Mouse (Mus musculus) kidney, embryonic 14.5 days (tissue): ENCODE measurements around the gene Lgr4. TPM values are rescaled to one million over a fixed set of nuclear protein-coding genes. Genes with fewer than 3 reads are reported as not detected.

Experiments
- ATAC-seq: fragments of 200-750 bp; cut with Nextera tagmentation; 2 replicates; pipeline ENCODE4 v1.8.0; 2017; ENCODE audit warnings: moderate number of reproducible peaks, mild to moderate bottlenecking, moderate TSS enrichment, moderate library complexity; ENCODE audit not compliant: low FRiP score, low TSS enrichment
- H3K27ac ChIP-seq: fragments of 300-500 bp; sonication (generic); 2 replicates; pipeline ENCODE4 v1.5.1; 2014; ENCODE audit warnings: low read depth, mild to moderate bottlenecking, low read length, moderate library complexity, mixed read lengths
- H3K27me3 ChIP-seq: fragments of 300-500 bp; sonication (generic); 2 replicates; pipeline ENCODE4 v1.6.1; 2014; ENCODE audit warnings: mild to moderate bottlenecking, low read length; ENCODE audit not compliant: control insufficient read depth, insufficient read depth
- H3K36me3 ChIP-seq: fragments of 300-500 bp; sonication (generic); 2 replicates; pipeline ENCODE4 v1.6.1; 2014; ENCODE audit warnings: low read length, mixed read lengths; ENCODE audit not compliant: control insufficient read depth, insufficient read depth
- H3K4me1 ChIP-seq: fragments of 300-500 bp; sonication (generic); 2 replicates; pipeline ENCODE4 v1.6.1; 2014; ENCODE audit warnings: low read length, mixed read lengths; ENCODE audit not compliant: control insufficient read depth, insufficient read depth
- H3K4me2 ChIP-seq: fragments of 300-500 bp; sonication (generic); replicated peaks from 2 replicates; pipeline ENCODE4 v1.6.1; 2014; ENCODE audit warnings: low read depth, mild to moderate bottlenecking, low read length
- H3K4me3 ChIP-seq: fragments of 300-500 bp; sonication (generic); 2 replicates; pipeline ENCODE4 v1.5.1; 2014; ENCODE audit warnings: mild to moderate bottlenecking, low read length
- H3K9ac ChIP-seq: fragments of 300-500 bp; sonication (generic); 2 replicates; pipeline ENCODE4 v1.6.1; 2014; ENCODE audit warnings: low read depth, mild to moderate bottlenecking, low read length, moderate library complexity
- H3K9me3 ChIP-seq: fragments of 300-500 bp; sonication (generic); 2 replicates; pipeline ENCODE4 v1.6.1; 2016; ENCODE audit warnings: low read length; ENCODE audit not compliant: control insufficient read depth
- WGBS: fragments of 180-500 bp; shearing (Covaris S2); extraction: QIAGEN DNeasy Blood & Tissue Kit; methylation state at CpG from one replicate; pipeline ENCODE4 v1.1.7; 2014; 5-methylcytosine and 5-hydroxymethylcytosine counted together
- polyA plus RNA-seq: library from polyadenylated mRNA; unstranded; fragments of >200 nt; fragmentation: Nextera tagmentation; extraction: Ambion mirVana; gene quantifications from 2 replicates; pipeline ENCODE4 v1.2.1, GENCODE M21; 2014

The Lgr4 gene
- polyA plus RNA-seq, 1 experiment from 2014 or later, result 41.7 TPM

DNA sequence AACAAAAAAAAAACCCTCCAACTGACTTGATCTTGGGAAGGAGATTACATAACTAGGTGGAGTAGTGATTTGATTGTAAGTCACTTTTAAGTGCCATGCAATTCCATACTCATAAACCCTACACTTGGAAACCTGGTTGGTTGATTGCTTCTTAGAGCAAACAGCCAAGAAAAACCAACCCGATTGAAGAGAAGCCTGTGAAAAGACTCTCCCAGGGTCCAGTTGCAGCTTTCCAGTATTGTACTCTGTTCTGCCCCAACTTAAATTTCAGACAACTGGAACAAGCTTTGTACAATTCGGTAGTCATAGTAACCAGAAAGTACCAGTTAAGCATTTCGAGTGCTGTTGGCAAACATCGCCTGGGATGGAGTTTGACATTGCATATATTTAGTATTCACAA is 26.0 kb upstream of the Lgr4 start:
- Histone ChIP-seq H3K27ac (peak overlapping the region; percentile 83; the same call in 1 of the 2 replicates), H3K36me3 (peaks cover 22% of the 10 kb centered on the region), H3K27me3 (no peaks in the 10 kb centered on the region), H3K4me1 (peaks cover 11% of the 10 kb centered on the region), H3K9ac (peak overlapping the region; percentile 83), H3K4me3 (peak overlapping the region; percentile 87), H3K4me2 (peak overlapping the region; percentile 47), H3K9me3 (peaks cover 3% of the 10 kb centered on the region; the same call in 1 of the 2 replicates)
- 33% methylated on average over 4 of the region's 4 CpGs for WGBS
- ATAC-seq, result no peak

DNA sequence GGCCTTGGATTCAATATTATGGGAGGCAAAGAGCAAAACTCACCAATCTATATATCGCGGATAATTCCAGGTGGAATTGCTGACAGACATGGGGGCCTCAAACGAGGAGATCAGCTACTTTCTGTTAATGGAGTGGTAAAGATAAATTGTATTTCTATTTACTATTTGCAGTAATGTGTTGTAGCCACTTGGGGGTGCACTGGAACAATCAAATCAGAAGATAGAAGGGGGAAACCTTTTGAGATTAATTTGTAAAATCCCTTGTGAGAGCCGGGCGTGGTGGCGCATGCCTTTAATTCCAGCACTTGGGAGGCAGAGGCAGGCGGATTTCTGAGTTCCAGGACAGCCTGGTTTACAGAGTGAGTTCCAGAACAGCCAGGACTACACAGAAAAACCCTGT is 21.1 kb upstream of the Lgr4 start:
- H3K4me1 ChIP-seq, result peaks cover 11% of the 10 kb centered on the region
- ATAC-seq, result no peak
- H3K9me3 ChIP-seq, result no peaks in the 10 kb centered on the region
- H3K9ac ChIP-seq, result no peak overlapping the region
- no peaks in the 10 kb centered on the region for H3K27me3 ChIP-seq
- 90% methylated on average over 7 of the region's 7 CpGs for WGBS
- no peak overlapping the region for H3K4me2 ChIP-seq
- H3K27ac ChIP-seq, result no peak overlapping the region
- no peak overlapping the region for H3K4me3 ChIP-seq
- H3K36me3 ChIP-seq, result peaks cover 64% of the 10 kb centered on the region

DNA sequence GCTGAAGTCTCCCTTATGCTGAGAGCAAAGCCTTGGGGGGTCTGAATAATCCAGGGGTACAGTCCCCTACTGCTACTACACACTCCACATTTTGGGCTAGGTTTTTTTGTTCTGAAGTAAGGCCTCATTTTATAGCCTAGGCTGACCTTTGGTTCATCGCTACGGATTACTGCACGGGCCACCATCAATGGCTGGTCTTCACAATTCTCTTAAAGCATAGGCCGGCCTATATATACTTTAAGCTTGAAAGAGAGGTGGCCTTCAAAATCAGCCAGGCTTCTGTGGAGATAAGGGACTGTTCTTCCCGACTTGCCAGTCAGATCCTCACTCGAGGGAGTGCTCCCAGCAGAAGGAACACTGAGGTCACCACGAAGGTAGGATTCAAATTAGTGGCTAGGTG is 14.6 kb upstream of the Lgr4 start:
- Histone ChIP-seq H3K27me3 (no peaks in the 10 kb centered on the region), H3K4me1 (no peaks in the 10 kb centered on the region), H3K36me3 (peaks cover 33% of the 10 kb centered on the region), H3K9ac (no peak overlapping the region), H3K9me3 (no peaks in the 10 kb centered on the region), H3K4me2 (no peak overlapping the region), H3K4me3 (no peak overlapping the region), H3K27ac (no peak overlapping the region)
- no peak for ATAC-seq
- whole genome bisulfite sequencing, result 74% methylated on average over 7 of the region's 7 CpGs

DNA sequence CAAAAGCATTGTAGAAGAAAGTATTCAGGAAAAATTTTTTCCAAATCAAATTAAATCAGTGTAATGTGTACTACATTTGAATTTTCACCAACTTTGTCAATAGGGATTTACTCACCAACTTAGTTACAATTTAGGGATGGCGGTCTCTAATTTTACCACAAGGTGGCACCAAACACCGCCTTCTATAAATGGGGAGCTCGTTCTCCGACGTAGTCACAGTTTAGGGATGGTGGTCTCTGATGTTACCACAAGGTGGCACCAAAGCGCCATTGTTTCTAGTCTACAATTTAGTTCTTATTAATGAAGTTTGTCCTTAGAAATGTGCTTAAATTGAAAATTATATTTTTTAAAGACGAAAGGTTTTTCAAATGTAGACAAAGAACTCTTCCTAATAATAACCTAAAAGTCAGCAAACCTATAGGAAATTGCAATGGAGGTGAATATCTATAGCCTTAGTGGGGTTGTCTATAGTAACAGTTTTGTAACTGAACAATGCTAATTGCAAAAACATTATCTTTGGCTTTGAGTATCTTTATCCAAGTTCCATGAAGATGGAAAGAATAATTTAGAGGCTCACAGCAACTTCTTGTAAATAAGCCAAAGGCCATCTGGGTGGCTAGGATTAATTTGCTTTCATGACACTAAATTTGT is 13.2 kb upstream of the Lgr4 start:
- Histone ChIP-seq H3K36me3 (peaks cover 20% of the 10 kb centered on the region), H3K9ac (no peak overlapping the region), H3K4me3 (no peak overlapping the region), H3K4me2 (no peak overlapping the region), H3K27me3 (no peaks in the 10 kb centered on the region), H3K4me1 (no peaks in the 10 kb centered on the region), H3K9me3 (no peaks in the 10 kb centered on the region), H3K27ac (no peak overlapping the region)
- peak; percentile 77 for ATAC-seq
- 0% methylated on average over 7 of the region's 7 CpGs for WGBS

DNA sequence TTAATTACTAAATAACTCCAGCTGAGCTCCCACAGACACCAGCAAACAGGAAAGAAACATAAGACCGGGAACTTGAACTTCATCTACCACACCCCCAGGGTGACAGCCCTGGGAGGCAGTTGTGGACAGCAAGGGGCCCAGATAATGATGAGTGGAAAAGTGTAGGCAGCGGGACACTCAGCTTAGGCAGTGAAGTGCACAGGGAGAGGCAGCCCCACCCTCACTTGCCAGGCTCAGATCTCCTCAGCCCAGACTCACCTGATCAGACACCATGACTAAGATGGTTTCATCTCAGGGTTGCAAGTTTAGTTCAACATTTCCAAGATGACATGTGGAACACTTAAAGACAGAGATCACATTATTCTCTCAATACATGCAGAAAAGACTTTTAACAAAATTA is 8.3 kb upstream of the Lgr4 start:
- H3K9me3 ChIP-seq, result 0 out of 2 replicates have a peak, but pooled peaks cover 3% of the 10 kb centered on the region
- no peak overlapping the region for H3K27ac ChIP-seq
- 64% methylated on average over 2 of the region's 2 CpGs for WGBS
- no peaks in the 10 kb centered on the region for H3K4me1 ChIP-seq
- no peak for ATAC-seq
- no peak overlapping the region for H3K9ac ChIP-seq
- no peak overlapping the region for H3K4me3 ChIP-seq
- H3K36me3 ChIP-seq, result no peaks in the 10 kb centered on the region
- H3K27me3 ChIP-seq, result no peaks in the 10 kb centered on the region
- no peak overlapping the region for H3K4me2 ChIP-seq

DNA sequence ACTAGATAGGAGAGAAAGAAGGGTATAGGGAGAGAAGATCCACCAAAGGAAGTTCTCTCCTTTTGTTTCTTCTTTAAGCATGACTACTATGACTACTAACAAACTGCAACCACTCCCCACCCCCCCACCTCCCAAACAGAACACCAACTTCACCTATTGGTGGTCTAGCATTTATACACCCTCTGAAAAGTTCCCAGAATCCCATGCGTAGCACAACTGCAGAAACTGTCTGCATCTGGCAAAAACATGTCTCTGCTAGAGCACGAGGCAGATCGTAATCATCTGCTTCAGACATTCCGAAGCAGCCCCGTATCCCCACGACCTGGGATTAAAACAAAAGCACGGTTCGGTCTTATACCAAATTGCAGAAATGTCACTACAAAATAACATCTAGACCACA is 5.2 kb upstream of the Lgr4 start:
- H3K4me1 ChIP-seq, result no peaks in the 10 kb centered on the region
- H3K36me3 ChIP-seq, result no peaks in the 10 kb centered on the region
- H3K9me3 ChIP-seq, result 0 out of 2 replicates have a peak, but pooled peaks cover 3% of the 10 kb centered on the region
- no peak overlapping the region for H3K4me2 ChIP-seq
- H3K27me3 ChIP-seq, result no peaks in the 10 kb centered on the region
- 94% methylated on average over 8 of the region's 8 CpGs for WGBS
- H3K9ac ChIP-seq, result no peak overlapping the region
- no peak overlapping the region for H3K4me3 ChIP-seq
- no peak for ATAC-seq
- H3K27ac ChIP-seq, result no peak overlapping the region

DNA sequence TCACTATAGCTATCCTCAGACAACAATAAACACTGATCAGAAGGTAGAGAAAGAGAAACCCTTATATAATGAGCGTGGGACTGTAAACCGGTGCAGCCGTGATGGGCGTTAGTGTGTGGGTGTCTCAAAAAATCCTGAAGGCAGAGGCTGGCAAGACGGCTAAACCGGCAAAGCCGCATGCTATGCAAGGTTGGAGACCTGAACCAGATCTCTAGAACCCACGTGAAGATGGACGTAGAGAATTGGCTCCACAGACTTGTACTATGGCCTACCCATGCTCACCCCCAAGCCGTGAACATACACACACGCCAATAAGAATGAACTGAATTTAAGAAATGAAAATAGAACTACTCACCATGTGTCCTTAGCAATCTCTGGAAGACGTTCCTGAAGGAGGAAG is 4.7 kb upstream of the Lgr4 start:
- Histone ChIP-seq H3K9me3 (0 out of 2 replicates have a peak, but pooled peaks cover 3% of the 10 kb centered on the region), H3K4me1 (no peaks in the 10 kb centered on the region), H3K27me3 (no peaks in the 10 kb centered on the region), H3K36me3 (no peaks in the 10 kb centered on the region), H3K4me3 (no peak overlapping the region), H3K27ac (no peak overlapping the region), H3K9ac (no peak overlapping the region), H3K4me2 (no peak overlapping the region)
- WGBS, result 87% methylated on average over 12 of the region's 12 CpGs
- no peak for ATAC-seq

DNA sequence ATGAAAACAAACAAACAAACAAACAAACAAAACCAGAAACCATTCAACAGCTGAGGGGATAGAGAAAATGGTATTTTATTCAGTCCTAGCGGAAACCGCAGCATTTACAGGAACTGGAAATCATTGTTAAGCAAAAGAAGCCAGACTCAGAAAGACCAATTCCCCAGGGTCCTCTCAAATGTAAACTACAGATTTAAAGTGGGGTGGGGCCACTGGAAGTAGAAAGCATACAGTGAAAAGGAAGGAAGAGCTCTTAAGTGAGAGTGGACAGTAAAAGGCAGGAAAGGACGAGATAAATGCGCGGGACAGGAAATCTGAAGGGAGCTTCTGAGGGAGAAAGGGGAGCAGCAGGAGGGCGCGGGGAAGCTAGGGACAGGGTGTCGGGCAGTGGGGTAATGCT is 4.2 kb upstream of the Lgr4 start:
- H3K27ac ChIP-seq, result no peak overlapping the region
- no peaks in the 10 kb centered on the region for H3K27me3 ChIP-seq
- 0 out of 2 replicates have a peak, but pooled peaks cover 3% of the 10 kb centered on the region for H3K9me3 ChIP-seq
- ATAC-seq, result no peak
- no peak overlapping the region for H3K4me3 ChIP-seq
- 72% methylated on average over 8 of the region's 8 CpGs for WGBS
- H3K4me2 ChIP-seq, result no peak overlapping the region
- H3K9ac ChIP-seq, result no peak overlapping the region
- H3K4me1 ChIP-seq, result no peaks in the 10 kb centered on the region
- no peaks in the 10 kb centered on the region for H3K36me3 ChIP-seq

DNA sequence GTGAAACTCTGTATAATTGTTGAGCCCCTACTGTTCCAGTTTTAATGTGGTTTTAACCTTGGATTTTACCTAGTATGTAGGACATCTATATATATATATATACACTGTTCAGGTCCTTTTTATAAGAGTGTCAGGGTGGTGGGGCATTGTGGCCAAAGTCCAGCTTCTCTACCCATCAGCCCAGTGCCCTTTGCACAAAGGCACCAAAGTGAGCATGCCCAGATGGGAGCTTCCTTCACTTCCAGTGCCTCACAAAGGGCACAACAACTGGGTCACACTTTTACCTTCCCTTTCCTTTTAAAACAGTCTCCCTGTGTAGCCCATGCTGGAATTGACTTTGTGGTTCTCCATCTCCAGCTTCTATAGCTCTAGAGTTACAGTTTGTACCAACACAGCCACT is 2.8 kb upstream of the Lgr4 start:
- H3K27me3 ChIP-seq, result no peaks in the 10 kb centered on the region
- no peak overlapping the region for H3K4me2 ChIP-seq
- ATAC-seq, result no peak
- peaks cover 9% of the 10 kb centered on the region; the same call in 1 of the 2 replicates for H3K4me1 ChIP-seq
- no peak overlapping the region for H3K9ac ChIP-seq
- H3K36me3 ChIP-seq, result no peaks in the 10 kb centered on the region
- no peak overlapping the region for H3K27ac ChIP-seq
- H3K4me3 ChIP-seq, result no peak overlapping the region
- H3K9me3 ChIP-seq, result 0 out of 2 replicates have a peak, but pooled peaks cover 3% of the 10 kb centered on the region
